Mouse (Mus musculus) brain, embryonic 18.5 days (tissue): ENCODE measurements around the gene Gbp2.
"Not testable (repeated sequence)": the region's sequence is repeated elsewhere in the genome, so short reads cannot be mapped to it uniquely, and the experiment has no call there.

ENCODE experiments used
- DNase-seq: peaks from one replicate; pipeline ENCODE4 v3.0.0-alpha.2; 2012; ENCODE audit warnings: low read depth, low spot score

Gene Gbp2

GRCm38 (mm10) chr3:142620111-142620955 is at the start of gene Gbp2:
TSS of gene Gbp2 (plus strand) at chr3:142620602.
- DNase-seq = no peak

GRCm38 (mm10) chr3:142570738-142571137 is 49.7 kb upstream of the Gbp2 start:
- no peak for DNase-seq

- no peak for DNase-seq
These were observed 43.3 kb upstream of the Gbp2 start for GRCm38 (mm10) chr3:142577108-142577507.

- DNase-seq = no peak
These were observed 42.1 kb upstream of the Gbp2 start for GRCm38 (mm10) chr3:142578342-142578741.

GRCm38 (mm10) chr3:142583067-142583466 is 37.3 kb upstream of the Gbp2 start:
- DNase-seq = no peak

GRCm38 (mm10) chr3:142587386-142587785 is 33.0 kb upstream of the Gbp2 start:
- DNase-seq = no peak

- DNase-seq = no peak
These were observed 31.5 kb upstream of the Gbp2 start for GRCm38 (mm10) chr3:142588888-142589287.

GRCm38 (mm10) chr3:142590431-142591067 is 29.9 kb upstream of the Gbp2 start:
- DNase-seq = no peak

GRCm38 (mm10) chr3:142594547-142594946 is 25.9 kb upstream of the Gbp2 start, which contains the start of gene Gbp2b:
TSS of gene Gbp2b (plus strand) at chr3:142594847.
- DNase-seq = no peak

- DNase-seq = no peak
These were observed 22.5 kb upstream of the Gbp2 start for GRCm38 (mm10) chr3:142597923-142598322.

- no peak for DNase-seq
These were observed 18.7 kb upstream of the Gbp2 start for GRCm38 (mm10) chr3:142601675-142602074.

GRCm38 (mm10) chr3:142618658-142619057 is 1.7 kb upstream of the Gbp2 start:
- no peak for DNase-seq

GRCm38 (mm10) chr3:142619606-142620005 is 796 bp upstream of the Gbp2 start:
- no peak for DNase-seq

GRCm38 (mm10) chr3:142620956-142621562 is 657 bp downstream of the Gbp2 start:
- DNase-seq = no peak

- DNase-seq = no peak
These were observed 10.0 kb downstream of the Gbp2 start for GRCm38 (mm10) chr3:142630385-142630784.

GRCm38 (mm10) chr3:142640201-142640600 is 19.8 kb downstream of the Gbp2 start:
- no peak for DNase-seq

GRCm38 (mm10) chr3:142645949-142646348 is 25.5 kb downstream of the Gbp2 start:
- peak; percentile 42 for DNase-seq

- not testable (repeated sequence) for DNase-seq
These were observed 27.4 kb downstream of the Gbp2 start for GRCm38 (mm10) chr3:142647836-142648235.

GRCm38 (mm10) chr3:142650205-142650604 is 29.8 kb downstream of the Gbp2 start:
- no peak for DNase-seq

- no peak for DNase-seq
These were observed 44.3 kb downstream of the Gbp2 start for GRCm38 (mm10) chr3:142664723-142665122.

GRCm38 (mm10) chr3:142674607-142675006 is 54.2 kb downstream of the Gbp2 start:
- DNase-seq = no peak
